ENCODE assay signal across 31 mouse cellular contexts in genomic region chr3:117520461-117520860, GRCm38 (mm10). TPM values are rescaled to one million over a fixed set of nuclear protein-coding genes. Genes with fewer than 3 reads are reported as not detected.
DNase-seq lines count a peak whose midpoint lies in the region; ATAC-seq and TF ChIP-seq lines count a peak whose summit lies in the region.
"Had no signal": no experiment of that assay in that cellular context is flagged by ENCODE, and none has a peak within 500 bp of the region (broad histone marks: within the 10 kb centered on the region; RNA-seq: fewer than 3 reads in every experiment).

No protein-coding gene starts in this region.

- no peak overlapping the region for H3K27ac ChIP-seq in embryonic facial prominence, embryonic 11.5 days (replicated peaks; ENCODE audit: low read depth, low read length)
- H3K27ac ChIP-seq in embryonic facial prominence, embryonic 10.5 days (replicated peaks): no peak overlapping the region
- no peak overlapping the region for H3K27ac ChIP-seq in kidney, embryonic 15.5 days
- H3K27ac ChIP-seq in embryonic facial prominence, embryonic 12.5 days: no peak overlapping the region
- no peak overlapping the region for H3K27ac ChIP-seq in stomach, postnatal 0 days (replicated peaks)
- H3K27ac ChIP-seq: embryonic facial prominence, embryonic 15.5 days; forebrain, embryonic 12.5 days; heart, embryonic 10.5 days; heart, embryonic 15.5 days; limb, embryonic 12.5 days; liver, embryonic 15.5 days; neural tube, embryonic 13.5 days; stomach, embryonic 15.5 days had no signal

- 0 out of 2 replicates have a peak, but pooled peaks have one; percentile 39 for ATAC-seq in embryonic facial prominence, embryonic 11.5 days (replicated peaks; ENCODE audit: insufficient number of reproducible peaks, low FRiP score, low TSS enrichment, low read depth)
- ATAC-seq in kidney, embryonic 15.5 days (replicated peaks; ENCODE audit: low FRiP score): peak; percentile 15; the same call in 1 of the 2 replicates
- 0 out of 2 replicates have a peak, but pooled peaks have one; percentile 41 for ATAC-seq in embryonic facial prominence, embryonic 12.5 days (ENCODE audit: insufficient number of reproducible peaks, insufficient read depth, low FRiP score, low TSS enrichment)
- ATAC-seq in stomach, postnatal 0 days (ENCODE audit: low FRiP score, low TSS enrichment): no peak
- ATAC-seq: intestine, postnatal 0 days had no signal

- peak; percentile 34 for DNase-seq in embryonic facial prominence, embryonic 11.5 days (ENCODE audit: low spot score)
- no peak for DNase-seq in embryonic facial prominence, embryonic 10.5 days (ENCODE audit: low spot score)
- DNase-seq in kidney, postnatal 4 days: no peak
- DNase-seq in retina, embryonic 14.5 days (ENCODE audit: low spot score): peak; percentile 78
- no peak for DNase-seq in urinary bladder, postnatal 14 days (ENCODE audit: low spot score)
- no peak for DNase-seq in stomach, postnatal 0 days (ENCODE audit: low spot score)
- DNase-seq: adrenal gland, postnatal 10 days; cerebellum, adult 11 months; cerebellum, adult 9-10 months; cerebellum, postnatal 36 days; gastrocnemius, postnatal 10 days; kidney, adult 9 months; kidney, postnatal 14 days; lung, postnatal 14 days; right cerebral cortex, postnatal 14 days; thymus, postnatal 25 days had no signal

- WGBS in embryonic facial prominence, embryonic 11.5 days: 55% methylated on average over 2 of the region's 2 CpGs
- WGBS in embryonic facial prominence, embryonic 10.5 days: 48% methylated on average over 2 of the region's 2 CpGs
- WGBS in kidney, embryonic 15.5 days: 67% methylated on average over 2 of the region's 2 CpGs
- 42% methylated on average over 2 of the region's 2 CpGs for WGBS in embryonic facial prominence, embryonic 12.5 days
- WGBS in stomach, postnatal 0 days: 62% methylated on average over 2 of the region's 2 CpGs

- no peak for TF ChIP-seq EP300 in stomach, postnatal 0 days (optimal IDR thresholded peaks at IDR 0.05)

- no peaks in the 10 kb centered on the region for H3K4me1 ChIP-seq in embryonic facial prominence, embryonic 11.5 days (ENCODE audit: control insufficient read depth, insufficient read depth, low read length)
- no peaks in the 10 kb centered on the region for H3K4me1 ChIP-seq in embryonic facial prominence, embryonic 10.5 days
- no peaks in the 10 kb centered on the region for H3K4me1 ChIP-seq in kidney, embryonic 15.5 days
- H3K4me1 ChIP-seq in embryonic facial prominence, embryonic 12.5 days: no peaks in the 10 kb centered on the region
- no peaks in the 10 kb centered on the region for H3K4me1 ChIP-seq in stomach, postnatal 0 days (replicated peaks; ENCODE audit: control insufficient read depth, insufficient read depth)
- H3K4me1 ChIP-seq: embryonic facial prominence, embryonic 15.5 days; forebrain, embryonic 12.5 days; heart, embryonic 15.5 days; limb, embryonic 12.5 days; liver, embryonic 15.5 days; neural tube, embryonic 13.5 days; stomach, embryonic 15.5 days had no signal

- no peak overlapping the region for H3K4me2 ChIP-seq in embryonic facial prominence, embryonic 11.5 days (ENCODE audit: low read depth, low read length)
- H3K4me2 ChIP-seq in kidney, embryonic 15.5 days: no peak overlapping the region
- H3K4me2 ChIP-seq in embryonic facial prominence, embryonic 12.5 days (replicated peaks): no peak overlapping the region
- H3K4me2 ChIP-seq in stomach, postnatal 0 days (replicated peaks; ENCODE audit: low read depth): no peak overlapping the region
- H3K4me2 ChIP-seq: embryonic facial prominence, embryonic 15.5 days; forebrain, embryonic 12.5 days; heart, embryonic 15.5 days; limb, embryonic 12.5 days; liver, embryonic 15.5 days; lung, embryonic 14.5 days; neural tube, embryonic 13.5 days; stomach, embryonic 15.5 days had no signal

- no peak for TF ChIP-seq CTCF in stomach, postnatal 0 days (IDR thresholded peaks at IDR 0.05; ENCODE audit: low read depth)

- no peaks in the 10 kb centered on the region for H3K9me3 ChIP-seq in embryonic facial prominence, embryonic 11.5 days (replicated peaks; ENCODE audit: control insufficient read depth, low read length)
- no peaks in the 10 kb centered on the region for H3K9me3 ChIP-seq in embryonic facial prominence, embryonic 10.5 days
- no peaks in the 10 kb centered on the region for H3K9me3 ChIP-seq in kidney, embryonic 15.5 days (replicated peaks)
- H3K9me3 ChIP-seq in embryonic facial prominence, embryonic 12.5 days: no peaks in the 10 kb centered on the region
- H3K9me3 ChIP-seq in stomach, postnatal 0 days (ENCODE audit: control insufficient read depth, low read length): no peaks in the 10 kb centered on the region
- H3K9me3 ChIP-seq: embryonic facial prominence, embryonic 15.5 days; forebrain, embryonic 12.5 days; heart, embryonic 10.5 days; heart, embryonic 15.5 days; limb, embryonic 12.5 days; neural tube, embryonic 13.5 days; stomach, embryonic 15.5 days had no signal

- H3K4me3 ChIP-seq in embryonic facial prominence, embryonic 11.5 days (ENCODE audit: low read depth, low read length): no peak overlapping the region
- H3K4me3 ChIP-seq in embryonic facial prominence, embryonic 10.5 days: no peak overlapping the region
- H3K4me3 ChIP-seq in kidney, embryonic 15.5 days (replicated peaks): no peak overlapping the region
- no peak overlapping the region for H3K4me3 ChIP-seq in embryonic facial prominence, embryonic 12.5 days
- H3K4me3 ChIP-seq in stomach, postnatal 0 days (ENCODE audit: low read depth, low read length): no peak overlapping the region
- H3K4me3 ChIP-seq: embryonic facial prominence, embryonic 15.5 days; forebrain, embryonic 12.5 days; heart, embryonic 10.5 days; heart, embryonic 15.5 days; limb, embryonic 12.5 days; liver, embryonic 15.5 days; myocyte; neural tube, embryonic 13.5 days; stomach, embryonic 15.5 days had no signal

- H3K36me3 ChIP-seq in embryonic facial prominence, embryonic 11.5 days (replicated peaks; ENCODE audit: control insufficient read depth, insufficient read depth, low read depth, low read length): no peaks in the 10 kb centered on the region
- no peaks in the 10 kb centered on the region for H3K36me3 ChIP-seq in embryonic facial prominence, embryonic 10.5 days (replicated peaks)
- H3K36me3 ChIP-seq in kidney, embryonic 15.5 days: no peaks in the 10 kb centered on the region
- no peaks in the 10 kb centered on the region for H3K36me3 ChIP-seq in embryonic facial prominence, embryonic 12.5 days
- no peaks in the 10 kb centered on the region for H3K36me3 ChIP-seq in stomach, postnatal 0 days (ENCODE audit: control insufficient read depth, insufficient read depth, low read length)
- H3K36me3 ChIP-seq: embryonic facial prominence, embryonic 15.5 days; forebrain, embryonic 12.5 days; heart, embryonic 10.5 days; heart, embryonic 15.5 days; limb, embryonic 12.5 days; liver, embryonic 15.5 days; neural tube, embryonic 13.5 days; stomach, embryonic 15.5 days had no signal

- no peak overlapping the region for H3K9ac ChIP-seq in embryonic facial prominence, embryonic 11.5 days (replicated peaks; ENCODE audit: low read length)
- H3K9ac ChIP-seq in kidney, embryonic 15.5 days: no peak overlapping the region
- no peak overlapping the region for H3K9ac ChIP-seq in embryonic facial prominence, embryonic 12.5 days
- H3K9ac ChIP-seq in stomach, postnatal 0 days (ENCODE audit: low read length): no peak overlapping the region
- H3K9ac ChIP-seq: embryonic facial prominence, embryonic 15.5 days; forebrain, embryonic 12.5 days; heart, embryonic 15.5 days; limb, embryonic 12.5 days; liver, embryonic 15.5 days; lung, embryonic 14.5 days; neural tube, embryonic 13.5 days; stomach, embryonic 15.5 days had no signal

- no peaks in the 10 kb centered on the region for H3K27me3 ChIP-seq in embryonic facial prominence, embryonic 11.5 days (ENCODE audit: control insufficient read depth, insufficient read depth, low read length)
- H3K27me3 ChIP-seq in embryonic facial prominence, embryonic 10.5 days (replicated peaks; ENCODE audit: low read depth, poor library complexity, severe bottlenecking): no peaks in the 10 kb centered on the region
- H3K27me3 ChIP-seq in kidney, embryonic 15.5 days: no peaks in the 10 kb centered on the region
- no peaks in the 10 kb centered on the region for H3K27me3 ChIP-seq in embryonic facial prominence, embryonic 12.5 days
- no peaks in the 10 kb centered on the region for H3K27me3 ChIP-seq in stomach, postnatal 0 days (ENCODE audit: control insufficient read depth, insufficient read depth, low read length)
- H3K27me3 ChIP-seq: CH12.LX; embryonic facial prominence, embryonic 15.5 days; forebrain, embryonic 12.5 days; heart, embryonic 15.5 days; limb, embryonic 12.5 days; liver, embryonic 15.5 days; neural tube, embryonic 13.5 days; stomach, embryonic 15.5 days had no signal

RNA-seq across cellular contexts. Expression of gene Plppr5, which starts 54.2 kb away (rescaled TPM):
- polyA plus RNA-seq in embryonic facial prominence, embryonic 11.5 days (2014; fragmentation: Nextera tagmentation; extraction: Ambion mirVana): 0.25 and 0.26 TPM in 2 replicates
- polyA plus RNA-seq in embryonic facial prominence, embryonic 10.5 days (2016; fragmentation: Nextera tagmentation; extraction: Ambion mirVana): 0.19 and 0.27 TPM in 2 replicates
- 0.27 and 0.28 TPM in 2 replicates for polyA plus RNA-seq in kidney, embryonic 15.5 days (2015; fragmentation: Nextera tagmentation; extraction: Ambion mirVana)
- 0.33 and 0.37 TPM in 2 replicates for polyA plus RNA-seq in embryonic facial prominence, embryonic 12.5 days (2016; fragmentation: Nextera tagmentation; extraction: Ambion mirVana)
- polyA plus RNA-seq in stomach, postnatal 0 days (2015; fragmentation: Nextera tagmentation; extraction: Ambion mirVana): 1.7 and 2.1 TPM in 2 replicates
- polyA plus RNA-seq: C2C12, myocyte had no signal

Comparison
In these comparisons a context has a peak if more than half of its experiments do, and no peak if none do; other contexts are left out.
1. DNase-seq: peak in embryonic facial prominence, embryonic 11.5 days (single experiment) and retina, embryonic 14.5 days (single experiment); none in embryonic facial prominence, embryonic 10.5 days (single experiment), kidney, postnatal 4 days (0 of 2), urinary bladder, postnatal 14 days (single experiment) and stomach, postnatal 0 days (single experiment).